Mouse (Mus musculus) neural tube, postnatal 0 days (tissue): ENCODE results near the gene Pramel7. TPM values are rescaled to one million over a fixed set of nuclear protein-coding genes. Genes with fewer than 3 reads are reported as not detected.

Experiments
- polyA plus RNA-seq: library from polyadenylated mRNA; unstranded; fragments of >200 nt; fragmentation: Nextera tagmentation; extraction: Ambion mirVana; gene quantifications from 2 replicates; pipeline ENCODE4 v1.2.1, GENCODE M21; 2015

The Pramel7 gene
- not detected in 2 replicates for polyA plus RNA-seq

DNA sequence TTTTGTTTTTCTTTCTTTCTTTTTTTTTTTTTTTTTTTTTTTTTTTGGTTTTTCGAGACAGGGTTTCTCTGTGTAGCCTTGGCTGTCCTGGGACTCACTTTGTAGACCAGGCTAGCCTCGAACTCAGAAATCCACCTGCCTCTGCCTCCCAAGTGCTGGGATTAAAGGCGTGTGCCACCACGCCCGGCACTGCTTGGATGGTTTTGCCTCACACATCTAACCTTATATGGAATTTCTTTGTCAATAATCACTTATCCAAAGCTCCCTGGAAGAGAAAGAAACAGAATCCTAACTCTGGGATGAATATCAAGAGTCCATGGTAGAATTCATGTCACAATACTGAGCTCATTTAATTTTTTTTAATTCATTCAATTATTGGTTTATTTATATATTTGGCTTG is at the start of gene Pramel7:
Pramel7 (minus strand) TSS at position 101 of the 400 bp plus-strand sequence.

DNA sequence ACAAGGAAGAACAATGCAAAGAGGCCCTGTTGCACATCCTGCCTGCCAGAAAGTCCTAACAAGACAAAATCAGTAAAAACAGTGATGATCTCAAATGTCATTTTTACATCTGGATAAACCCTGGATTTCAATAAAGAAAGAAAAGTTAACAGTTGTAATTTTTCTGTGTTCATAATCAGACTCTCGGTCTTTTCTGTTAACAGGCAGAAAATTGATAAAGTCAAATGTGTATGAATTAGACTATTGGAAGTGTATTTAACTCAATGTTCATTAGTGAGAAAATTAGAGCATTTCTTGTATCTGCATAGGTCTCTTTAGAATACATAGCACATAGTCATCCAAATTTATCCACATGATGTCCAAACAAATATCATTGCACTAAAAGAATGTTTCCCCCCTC is 48.5 kb upstream of the Pramel7 start, which contains the start of gene Olfr1128:
Olfr1128 (minus strand) TSS at position 101 of the 400 bp plus-strand sequence.

DNA sequence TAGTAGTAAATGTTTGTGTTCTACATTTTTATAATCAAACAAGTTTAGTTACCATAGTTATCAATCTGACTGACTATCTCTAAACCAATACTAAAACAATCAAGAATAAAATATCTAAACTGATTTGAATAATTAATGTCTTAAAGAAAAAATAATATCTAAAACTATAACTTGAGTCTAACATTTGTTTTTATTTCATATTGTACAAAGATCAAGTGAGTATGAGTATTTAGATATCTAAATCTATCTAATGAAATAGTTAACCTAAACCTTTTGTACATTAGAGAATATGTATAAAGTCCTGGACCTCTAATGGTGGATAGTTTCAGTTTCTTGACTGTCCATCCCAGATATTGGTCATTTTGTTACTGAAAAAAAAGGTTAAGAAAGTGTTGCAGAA is 34.6 kb upstream of the Pramel7 start, which contains the start of gene Olfr153:
Olfr153 (plus strand) TSS at position 301 of the 400 bp plus-strand sequence.

DNA sequence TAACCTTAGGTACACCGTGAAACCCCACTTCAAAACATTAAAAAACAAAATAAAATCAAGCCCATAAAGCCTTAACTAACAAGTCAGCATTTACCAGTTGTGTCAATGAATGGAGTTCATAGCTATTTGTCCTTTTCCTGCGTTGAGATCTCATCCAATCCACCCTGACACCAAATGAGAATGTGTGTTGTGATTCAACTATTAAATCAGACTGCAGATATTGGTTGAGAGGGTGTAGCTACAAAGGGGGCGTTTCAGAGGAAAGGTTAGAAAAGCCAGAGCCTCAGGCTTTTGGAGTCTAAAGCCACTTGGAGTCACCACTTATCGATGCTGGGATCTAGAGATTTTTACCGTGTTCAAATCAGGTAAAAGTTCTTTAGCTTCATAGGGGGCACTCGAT is 9.4 kb upstream of the Pramel7 start, which contains the start of gene Pramel6:
Pramel6 (plus strand) TSS at position 301 of the 400 bp plus-strand sequence.

DNA sequence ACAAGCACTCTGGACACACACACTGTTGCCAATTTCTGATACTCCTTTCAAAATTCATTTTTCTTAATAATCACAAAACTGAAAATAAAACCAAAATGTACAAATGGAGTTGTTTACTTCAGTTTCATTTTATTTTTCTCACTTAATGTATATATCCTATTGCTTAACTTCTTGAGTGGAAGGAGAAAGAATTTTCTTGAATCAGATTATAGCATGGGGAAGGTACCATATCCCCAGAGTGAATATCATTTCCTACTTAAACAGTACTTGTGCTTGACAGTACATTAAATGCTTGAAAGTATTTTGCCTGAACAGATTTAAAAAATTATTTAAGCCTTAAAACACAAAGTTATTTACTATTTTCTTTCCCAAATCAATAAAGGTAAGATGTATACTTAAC is 43.2 kb downstream of the Pramel7 start, which contains the start of gene Olfr1126:
Olfr1126 (plus strand) TSS at position 301 of the 400 bp plus-strand sequence.

Other genes with a start within 250 kb of the Pramel7 start
- not detected in 2 replicates for gene Olfr1115, start 249.1 kb downstream of the Pramel7 start, polyA plus RNA-seq
- not detected in 2 replicates for gene Olfr1116, start 229.6 kb downstream of the Pramel7 start, polyA plus RNA-seq
- gene Olfr1118, start 189.5 kb downstream of the Pramel7 start, polyA plus RNA-seq: not detected in 2 replicates
- not detected in 2 replicates for gene Olfr1120, start 142.3 kb downstream of the Pramel7 start, polyA plus RNA-seq
- gene Olfr1121, start 127.2 kb downstream of the Pramel7 start, polyA plus RNA-seq: not detected in 2 replicates
- not detected in 2 replicates for gene Olfr1122, start 111.2 kb downstream of the Pramel7 start, polyA plus RNA-seq
- gene Olfr1123, start 80.5 kb downstream of the Pramel7 start, polyA plus RNA-seq: not detected in 2 replicates
- 0.06 and 0.11 TPM in 2 replicates for gene Olfr1124, start 66.8 kb downstream of the Pramel7 start, polyA plus RNA-seq
- not detected in 2 replicates for gene Olfr1126, start 43.1 kb downstream of the Pramel7 start, polyA plus RNA-seq
- not detected in 2 replicates for gene Pramel6, start 9.5 kb upstream of the Pramel7 start, polyA plus RNA-seq
- not detected in 2 replicates for gene Olfr153, start 34.7 kb upstream of the Pramel7 start, polyA plus RNA-seq
- gene Olfr1128, start 48.4 kb upstream of the Pramel7 start, polyA plus RNA-seq: not detected in 2 replicates
- gene Olfr1129, start 76.8 kb upstream of the Pramel7 start, polyA plus RNA-seq: not detected in 2 replicates
- gene Olfr1130, start 109.1 kb upstream of the Pramel7 start, polyA plus RNA-seq: not detected in 2 replicates
- not detected in 2 replicates for gene Olfr1131, start 130.0 kb upstream of the Pramel7 start, polyA plus RNA-seq
- not detected in 2 replicates for gene Olfr1132, start 140.4 kb upstream of the Pramel7 start, polyA plus RNA-seq
- not detected in 2 replicates for gene Olfr1133, start 150.3 kb upstream of the Pramel7 start, polyA plus RNA-seq
- not detected in 2 replicates for gene Olfr1134, start 161.4 kb upstream of the Pramel7 start, polyA plus RNA-seq
- gene Olfr1135, start 176.6 kb upstream of the Pramel7 start, polyA plus RNA-seq: not detected in 2 replicates
- gene Olfr1136, start 196.9 kb upstream of the Pramel7 start, polyA plus RNA-seq: not detected in 2 replicates
- not detected in 2 replicates for gene Olfr1137, start 216.1 kb upstream of the Pramel7 start, polyA plus RNA-seq
- not detected in 2 replicates for gene Olfr1138, start 242.9 kb upstream of the Pramel7 start, polyA plus RNA-seq
- gene Olfr1140, start 246.7 kb upstream of the Pramel7 start, polyA plus RNA-seq: not detected in 2 replicates